ENCODE assay signal across 9 mouse cellular contexts in genomic region chr16:74900835-74901234, GRCm38 (mm10).
DNase-seq lines count a peak whose midpoint lies in the region; ATAC-seq lines count a peak whose summit lies in the region.
"Had no signal": no experiment of that assay in that cellular context is flagged by ENCODE, and none has a peak within 500 bp of the region (broad histone marks: within the 10 kb centered on the region; RNA-seq: fewer than 3 reads in every experiment).

No protein-coding gene starts in this region.

- H3K4me1 ChIP-seq in hindbrain, embryonic 15.5 days (replicated peaks): no peaks in the 10 kb centered on the region; the same call in 1 of the 2 replicates
- H3K4me1 ChIP-seq in hindbrain, embryonic 14.5 days (replicated peaks; ENCODE audit: control insufficient read depth, insufficient read depth, low read length): no peaks in the 10 kb centered on the region

- no peaks in the 10 kb centered on the region for H3K9me3 ChIP-seq in hindbrain, embryonic 15.5 days
- no peaks in the 10 kb centered on the region for H3K9me3 ChIP-seq in hindbrain, embryonic 14.5 days (ENCODE audit: control insufficient read depth, low read length)

- no peak overlapping the region for H3K9ac ChIP-seq in hindbrain, embryonic 15.5 days
- no peak overlapping the region for H3K9ac ChIP-seq in hindbrain, embryonic 14.5 days

- no peaks in the 10 kb centered on the region for H3K27me3 ChIP-seq in hindbrain, embryonic 15.5 days
- no peaks in the 10 kb centered on the region for H3K27me3 ChIP-seq in hindbrain, embryonic 14.5 days (ENCODE audit: control insufficient read depth, insufficient read depth, low read length)

- H3K27ac ChIP-seq in hindbrain, embryonic 15.5 days (replicated peaks): no peak overlapping the region
- no peak overlapping the region for H3K27ac ChIP-seq in hindbrain, embryonic 14.5 days

- no peaks in the 10 kb centered on the region for H3K36me3 ChIP-seq in hindbrain, embryonic 15.5 days
- H3K36me3 ChIP-seq in hindbrain, embryonic 14.5 days (replicated peaks; ENCODE audit: control insufficient read depth, insufficient read depth): no peaks in the 10 kb centered on the region

- H3K4me3 ChIP-seq in hindbrain, embryonic 15.5 days: no peak overlapping the region
- no peak overlapping the region for H3K4me3 ChIP-seq in hindbrain, embryonic 14.5 days (replicated peaks; ENCODE audit: low read length)

- ATAC-seq in hindbrain, embryonic 15.5 days (ENCODE audit: low FRiP score, low read depth): no peak
- ATAC-seq in hindbrain, embryonic 14.5 days (ENCODE audit: low FRiP score): no peak
- peak; percentile 94 for ATAC-seq in hematopoietic stem cell, adult 5-6 weeks (replicated peaks in 1 of 2; ENCODE audit: insufficient read depth in 1 of 2, low FRiP score in 2 of 2, low TSS enrichment in 1 of 2, low read depth in 1 of 2, poor library complexity in 2 of 2, severe bottlenecking in 2 of 2)
- ATAC-seq in erythroblast, adult 5-6 weeks (replicated peaks; ENCODE audit: low FRiP score, poor library complexity, severe bottlenecking): no peak
- ATAC-seq: Patski had no signal

- 53% methylated on average over 7 of the region's 7 CpGs for WGBS in hindbrain, embryonic 15.5 days
- 56% methylated on average over 7 of the region's 7 CpGs for WGBS in hindbrain, embryonic 14.5 days

- H3K4me2 ChIP-seq in hindbrain, embryonic 15.5 days: peak overlapping the region; percentile 27; the same call in 1 of the 2 replicates
- H3K4me2 ChIP-seq in hindbrain, embryonic 14.5 days (replicated peaks): no peak overlapping the region

- DNase-seq in hindbrain, embryonic 14.5 days (ENCODE audit: low spot score): no peak
- peak; percentile 79 for DNase-seq in Muller cell, postnatal 12 days (ENCODE audit: inconsistent ontology term)
- peak; percentile 17 to 46 for DNase-seq in cerebellum, postnatal 25 days
- peak; percentile 33 to 35 for DNase-seq in right cerebral cortex, adult 2 months (ENCODE audit: low spot score in 2 of 2)
- no peak for DNase-seq in thymus, postnatal 10 days (ENCODE audit: low spot score in 2 of 2)

Comparison
In these comparisons a context has a peak if more than half of its experiments do, and no peak if none do; other contexts are left out.
1. ATAC-seq: peak in hematopoietic stem cell, adult 5-6 weeks (2 of 2); none in hindbrain, embryonic 15.5 days (single experiment), hindbrain, embryonic 14.5 days (single experiment) and erythroblast, adult 5-6 weeks (single experiment).
2. DNase-seq: peak in Muller cell, postnatal 12 days (single experiment), cerebellum, postnatal 25 days (2 of 2) and right cerebral cortex, adult 2 months (2 of 2); none in hindbrain, embryonic 14.5 days (single experiment) and thymus, postnatal 10 days (0 of 2).